Comparison of ENCODE assay signal across 15 mouse cellular contexts in genomic region chr4:114495688-114496426, GRCm38 (mm10).
DNase-seq lines count a peak whose midpoint lies in the region; ATAC-seq lines count a peak whose summit lies in the region.
"Had no signal": no experiment of that assay in that cellular context is flagged by ENCODE, and none has a peak within 500 bp of the region (broad histone marks: within the 10 kb centered on the region; RNA-seq: fewer than 3 reads in every experiment).

No protein-coding gene starts in this region.

- no peak overlapping the region for H3K4me2 ChIP-seq in forebrain, embryonic 15.5 days (replicated peaks)
- H3K4me2 ChIP-seq in neural tube, embryonic 15.5 days, result no peak overlapping the region
- no peak overlapping the region for H3K4me2 ChIP-seq in liver, embryonic 11.5 days
- H3K4me2 ChIP-seq: heart, embryonic 15.5 days; limb, embryonic 13.5 days had no signal

- no peak overlapping the region for H3K9ac ChIP-seq in forebrain, embryonic 15.5 days (replicated peaks)
- no peak overlapping the region for H3K9ac ChIP-seq in neural tube, embryonic 15.5 days (replicated peaks)
- H3K9ac ChIP-seq in liver, embryonic 11.5 days (ENCODE audit: low read depth, low read length), result no peak overlapping the region
- H3K9ac ChIP-seq: heart, embryonic 15.5 days; limb, embryonic 13.5 days had no signal

- no peaks in the 10 kb centered on the region for H3K36me3 ChIP-seq in forebrain, embryonic 15.5 days
- no peaks in the 10 kb centered on the region for H3K36me3 ChIP-seq in forebrain, embryonic 10.5 days (replicated peaks)
- H3K36me3 ChIP-seq in midbrain, embryonic 10.5 days, result no peaks in the 10 kb centered on the region
- no peaks in the 10 kb centered on the region for H3K36me3 ChIP-seq in neural tube, embryonic 15.5 days
- no peaks in the 10 kb centered on the region for H3K36me3 ChIP-seq in liver, embryonic 11.5 days (ENCODE audit: control insufficient read depth, insufficient read depth, low read length)
- H3K36me3 ChIP-seq: heart, embryonic 15.5 days; limb, embryonic 13.5 days had no signal

- 51% methylated on average over 4 of the region's 4 CpGs for WGBS in forebrain, embryonic 15.5 days
- WGBS in forebrain, embryonic 10.5 days, result 78% methylated on average over 4 of the region's 4 CpGs
- WGBS in midbrain, embryonic 10.5 days, result 61% methylated on average over 4 of the region's 4 CpGs
- 45% methylated on average over 4 of the region's 4 CpGs for WGBS in neural tube, embryonic 15.5 days
- 48% methylated on average over 4 of the region's 4 CpGs for WGBS in liver, embryonic 11.5 days

- no peak overlapping the region for H3K27ac ChIP-seq in forebrain, embryonic 15.5 days (replicated peaks)
- H3K27ac ChIP-seq in forebrain, embryonic 10.5 days, result no peak overlapping the region
- H3K27ac ChIP-seq in midbrain, embryonic 10.5 days (replicated peaks), result no peak overlapping the region
- H3K27ac ChIP-seq in neural tube, embryonic 15.5 days (replicated peaks), result no peak overlapping the region
- H3K27ac ChIP-seq in liver, embryonic 11.5 days (ENCODE audit: low read depth, low read length), result no peak overlapping the region
- H3K27ac ChIP-seq: heart, embryonic 15.5 days; limb, embryonic 13.5 days had no signal

- no peak overlapping the region for H3K4me3 ChIP-seq in forebrain, embryonic 15.5 days
- H3K4me3 ChIP-seq in forebrain, embryonic 10.5 days, result no peak overlapping the region
- no peak overlapping the region for H3K4me3 ChIP-seq in midbrain, embryonic 10.5 days
- no peak overlapping the region for H3K4me3 ChIP-seq in neural tube, embryonic 15.5 days (replicated peaks)
- H3K4me3 ChIP-seq in liver, embryonic 11.5 days (ENCODE audit: low read depth, low read length), result no peak overlapping the region
- H3K4me3 ChIP-seq: heart, embryonic 15.5 days; limb, embryonic 13.5 days had no signal

- no peaks in the 10 kb centered on the region for H3K9me3 ChIP-seq in forebrain, embryonic 15.5 days
- H3K9me3 ChIP-seq in forebrain, embryonic 10.5 days, result no peaks in the 10 kb centered on the region
- H3K9me3 ChIP-seq in midbrain, embryonic 10.5 days (replicated peaks), result no peaks in the 10 kb centered on the region
- H3K9me3 ChIP-seq in neural tube, embryonic 15.5 days (replicated peaks), result no peaks in the 10 kb centered on the region
- H3K9me3 ChIP-seq in liver, embryonic 11.5 days (ENCODE audit: control insufficient read depth, low read length), result no peaks in the 10 kb centered on the region
- H3K9me3 ChIP-seq: heart, embryonic 15.5 days had no signal

- ATAC-seq in forebrain, embryonic 15.5 days (replicated peaks), result peak; percentile 41; the same call in 1 of the 2 replicates
- peak; percentile 31; the same call in 1 of the 2 replicates for ATAC-seq in neural tube, embryonic 15.5 days (ENCODE audit: low FRiP score)
- no peak for ATAC-seq in liver, embryonic 11.5 days (replicated peaks; ENCODE audit: low FRiP score)
- ATAC-seq: intestine, embryonic 16.5 days had no signal

- DNase-seq in forebrain, embryonic 10.5 days (ENCODE audit: extremely low spot score, low spot score), result no peak
- DNase-seq in right cerebral cortex, postnatal 10 days (ENCODE audit: low spot score in 2 of 2), result peak; percentile 40
- no peak for DNase-seq in right cerebral cortex, postnatal 4 days
- peak; percentile 39 for DNase-seq in midbrain, embryonic 10.5 days (ENCODE audit: low spot score)
- no peak for DNase-seq in liver, embryonic 11.5 days (ENCODE audit: low spot score)
- no peak for DNase-seq in frontal cortex, postnatal 10 days (ENCODE audit: low spot score in 2 of 2)
- DNase-seq: cerebellum, adult 2 months; kidney, postnatal 25 days; layer of hippocampus, postnatal 36 days; thymus, postnatal 4 days had no signal

- H3K27me3 ChIP-seq in forebrain, embryonic 15.5 days, result no peaks in the 10 kb centered on the region
- no peaks in the 10 kb centered on the region for H3K27me3 ChIP-seq in forebrain, embryonic 10.5 days (ENCODE audit: poor library complexity, severe bottlenecking)
- no peaks in the 10 kb centered on the region for H3K27me3 ChIP-seq in midbrain, embryonic 10.5 days (ENCODE audit: low read depth, poor library complexity, severe bottlenecking)
- no peaks in the 10 kb centered on the region for H3K27me3 ChIP-seq in neural tube, embryonic 15.5 days (replicated peaks)
- no peaks in the 10 kb centered on the region for H3K27me3 ChIP-seq in liver, embryonic 11.5 days (replicated peaks; ENCODE audit: control insufficient read depth, insufficient read depth, low read length)

- H3K4me1 ChIP-seq in forebrain, embryonic 15.5 days, result no peaks in the 10 kb centered on the region
- no peaks in the 10 kb centered on the region for H3K4me1 ChIP-seq in forebrain, embryonic 10.5 days
- H3K4me1 ChIP-seq in midbrain, embryonic 10.5 days, result peaks cover 15% of the 10 kb centered on the region
- H3K4me1 ChIP-seq in neural tube, embryonic 15.5 days, result 0 out of 2 replicates have a peak, but pooled peaks cover 5% of the 10 kb centered on the region
- H3K4me1 ChIP-seq in liver, embryonic 11.5 days (replicated peaks; ENCODE audit: control insufficient read depth, insufficient read depth, low read length), result no peaks in the 10 kb centered on the region

Comparison
In these comparisons a context has a peak if more than half of its experiments do, and no peak if none do; other contexts are left out.
1. DNase-seq: peak in right cerebral cortex, postnatal 10 days (2 of 2) and midbrain, embryonic 10.5 days (single experiment); none in forebrain, embryonic 10.5 days (single experiment), right cerebral cortex, postnatal 4 days (single experiment), liver, embryonic 11.5 days (single experiment) and frontal cortex, postnatal 10 days (0 of 2).